Mouse (Mus musculus): ENCODE results near the gene Gm21900.
"Not testable (repeated sequence)": the region's sequence is repeated elsewhere in the genome, so short reads cannot be mapped to it uniquely, and the experiment has no call there.

Gm21900 gene

GRCm38 (mm10) chrY:10616061-10616460 lies at the start of gene Gm21900:
Gm21900 (plus strand) TSS chrY:10616361.
- in situ Hi-C loops (cut with MboI, MseI) = not testable (repeated sequence)

GRCm38 (mm10) chrY:10643516-10643915 lies 27.4 kb downstream of the Gm21900 start:
- in situ Hi-C loops (cut with MboI, MseI) = not testable (repeated sequence)
